Mouse (Mus musculus) neutrophil, adult 65 days (primary cell): Measurements from ENCODE around the gene Antxr1. TPM values are rescaled to one million over a fixed set of nuclear protein-coding genes. Genes with fewer than 3 reads are reported as not detected.

Experiments used
- total RNA-seq: library from RNA; stranded (reverse); gene quantifications from 2 replicates; pipeline ENCODE4 v1.2.4, GENCODE M21; 2023

Antxr1 gene
- 0.50 TPM in 1 of 2 replicates, not detected in the other for total RNA-seq

GRCm38 (mm10) chr6:87335091-87335934, at the start of gene Antxr1:
TSS of gene Antxr1 (minus strand) at chr6:87335821.

GRCm38 (mm10) chr6:87373057-87373456, 37.4 kb upstream of the Antxr1 start, which contains the start of gene Gkn2:
TSS of gene Gkn2 (plus strand) at chr6:87373357.

GRCm38 (mm10) chr6:87350829-87351228, 15.2 kb upstream of the Antxr1 start, which contains the start of gene Gkn1:
TSS of gene Gkn1 (minus strand) at chr6:87350942.

DNA sequence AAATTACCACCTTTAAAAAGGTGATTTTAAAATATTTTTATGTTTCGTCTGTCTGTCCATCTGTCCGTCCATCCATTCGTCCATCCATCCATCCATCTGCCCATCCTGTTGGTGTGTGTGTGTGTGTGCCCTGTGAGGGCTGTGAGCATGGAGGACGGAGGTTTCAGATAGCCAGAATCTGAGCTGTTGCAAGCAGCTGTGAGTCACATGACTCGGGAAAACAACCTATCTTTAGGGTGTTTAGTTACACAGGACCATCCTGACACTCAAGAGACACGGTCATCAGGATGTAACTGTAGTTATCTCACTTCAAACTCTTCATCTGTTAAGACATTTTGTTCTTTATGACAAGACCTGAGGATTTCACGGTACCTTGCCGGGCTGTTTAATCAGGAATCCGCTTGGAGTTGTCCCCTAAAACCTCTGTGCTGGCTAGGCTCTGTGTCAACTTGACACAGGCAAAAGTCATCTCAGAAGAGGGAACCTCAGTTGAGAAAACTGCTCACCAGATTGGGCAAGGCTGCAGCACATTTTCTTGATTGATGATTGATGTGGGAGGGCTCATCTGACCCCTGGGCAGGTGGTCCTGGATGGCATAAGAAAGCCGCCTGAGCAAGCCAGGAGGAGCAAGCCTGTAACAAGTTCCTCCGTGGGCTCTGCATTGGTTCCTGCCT, 231.4 kb downstream of the Antxr1 start, which contains the start of gene D6Ertd527e:
Gene D6Ertd527e (plus strand): TSS at position 624 of the 674 bp plus-strand sequence.

Other genes starting within 250 kb of the Antxr1 start
- 0.32 TPM in 1 of 2 replicates, not detected in the other for gene D6Ertd527e, start 231.1 kb downstream of the Antxr1 start, total RNA-seq
- not detected in 2 replicates for gene Gkn1, start 15.1 kb upstream of the Antxr1 start, total RNA-seq
- not detected in 2 replicates for gene Gkn2, start 37.5 kb upstream of the Antxr1 start, total RNA-seq
- not detected in 2 replicates for gene Gkn3, start 53.1 kb upstream of the Antxr1 start, total RNA-seq
- not detected in 2 replicates for gene Bmp10, start 93.2 kb upstream of the Antxr1 start, total RNA-seq
- gene Arhgap25, start 197.4 kb upstream of the Antxr1 start, total RNA-seq: 112 and 121 TPM in 2 replicates